Mouse (Mus musculus) heart, postnatal 0 days (tissue): ENCODE measurements around the gene Epn2.

Source experiments
- CTCF ChIP-seq: IDR thresholded peaks from 2 replicates; pipeline ENCODE4 v1.5.1; 2016; ENCODE audit warnings: antibody characterized with exemption, control low read depth, low read depth
- EP300 ChIP-seq: IDR thresholded peaks from 2 replicates; pipeline ENCODE4 v1.6.1; 2016; ENCODE audit warnings: antibody characterized with exemption, low read depth

DNA sequence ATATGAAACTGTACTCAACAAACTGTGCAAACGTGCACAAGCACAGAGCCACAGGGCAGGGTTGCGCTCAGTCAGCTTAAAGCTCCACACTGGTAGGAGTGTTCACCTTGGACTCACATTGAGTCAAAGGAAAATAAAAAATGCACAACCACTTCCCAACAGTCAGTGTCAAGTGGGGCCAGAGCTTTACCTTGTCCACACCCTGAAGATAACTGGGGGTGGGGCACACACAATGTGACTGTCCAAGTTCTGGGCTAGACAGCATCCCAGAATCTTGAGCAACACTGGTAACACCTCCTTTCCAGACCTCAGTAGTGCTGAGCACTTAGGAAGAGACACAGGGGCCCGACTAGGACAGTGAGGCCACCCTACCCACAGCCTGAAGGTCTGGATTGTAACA is 60.6 kb downstream of the Epn2 start:
- TF ChIP-seq CTCF (no peak), EP300 (no peak)
